Mouse (Mus musculus) ES-E14 (cell line): ENCODE results near the gene Mtap. TPM values are rescaled to one million over a fixed set of nuclear protein-coding genes. Genes with fewer than 3 reads are reported as not detected.
A peak's percentile ranks its signal among the peaks of the same experiment; 100 is the strongest.

ENCODE experiments used
- DNase-seq: peaks from one replicate; pipeline ENCODE4 v3.0.0-alpha.2; 2013; ENCODE audit warnings: low read depth, low spot score
- H3K27ac ChIP-seq: 2 replicates; pipeline ENCODE4 v1.5.1; 2012; ENCODE audit warnings: low read depth, mild to moderate bottlenecking, low read length, moderate library complexity, mixed read lengths; ENCODE audit not compliant: poor library complexity, insufficient read depth, severe bottlenecking
- H3K36me3 ChIP-seq: 2 replicates; pipeline ENCODE4 v1.6.1; 2012; ENCODE audit warnings: mild to moderate bottlenecking, low read length, moderate library complexity, mixed read lengths; ENCODE audit not compliant: control insufficient read depth, poor library complexity, insufficient read depth, severe bottlenecking
- H3K4me1 ChIP-seq, 2 experiments: fragments of 150-350 bp in 1 of 2; sonication (generic) in 1 of 2; 2 replicates each; pipeline ENCODE4 v1.6.1; 2012; ENCODE audit warnings: low read length in 2 of 2, mild to moderate bottlenecking in 1 of 2, mixed read lengths in 1 of 2; ENCODE audit not compliant: control insufficient read depth in 2 of 2, insufficient read depth in 2 of 2, poor library complexity in 1 of 2
- H3K4me3 ChIP-seq, 2 experiments: fragments of 150-350 bp in 1 of 2; sonication (generic) in 1 of 2; 2 replicates each; pipeline ENCODE4 v1.5.1; 2012; ENCODE audit warnings: low read length in 2 of 2, low read depth in 1 of 2, mild to moderate bottlenecking in 1 of 2, mixed read lengths in 1 of 2; ENCODE audit not compliant: insufficient read depth in 1 of 2, poor library complexity in 1 of 2, severe bottlenecking in 1 of 2
- H3K9ac ChIP-seq: 2 replicates; pipeline ENCODE4 v1.6.1; 2012; ENCODE audit warnings: low read depth, mild to moderate bottlenecking, low read length, mixed read lengths; ENCODE audit not compliant: poor library complexity, insufficient read depth, severe bottlenecking
- H3K9me3 ChIP-seq: fragments of 150-350 bp; sonication (generic); 2 replicates; pipeline ENCODE4 v1.6.1; 2012; ENCODE audit warnings: low read depth, mild to moderate bottlenecking, low read length; ENCODE audit not compliant: control insufficient read depth, insufficient read depth
- CHD2 ChIP-seq: IDR thresholded peaks from 2 replicates; pipeline ENCODE4 v1.6.1; 2014; ENCODE audit warnings: mild to moderate bottlenecking, low read depth, low read length, inconsistent platforms
- HCFC1 ChIP-seq: IDR thresholded peaks from 2 replicates; pipeline ENCODE4 v1.6.1; 2012; ENCODE audit warnings: low read length, inconsistent platforms, borderline replicate concordance; ENCODE audit not compliant: insufficient read depth
- MAFK ChIP-seq: IDR thresholded peaks from 2 replicates; pipeline ENCODE4 v1.6.1; 2014; ENCODE audit warnings: mild to moderate bottlenecking, low read depth, low read length, inconsistent platforms; ENCODE audit not compliant: insufficient read depth
- ZC3H11A ChIP-seq: IDR thresholded peaks from 2 replicates; pipeline ENCODE4 v1.6.1; 2012; ENCODE audit warnings: low read depth, mild to moderate bottlenecking, inconsistent platforms, low read length, borderline replicate concordance
- ZNF384 ChIP-seq: IDR thresholded peaks from 2 replicates; pipeline ENCODE4 v1.6.1; 2012; ENCODE audit warnings: low read depth, low read length, inconsistent platforms
- in situ Hi-C, 2 experiments: fragments of 600-800 bp; cut with MboI; formaldehyde crosslinking; loops; one replicate each; pipeline ENCODE4 v1.15.1; 2025; ENCODE audit warnings: low sequenced_read_pairs in 2 of 2, inconsistent platforms in 1 of 2; ENCODE audit not compliant: unreplicated experiment in 2 of 2
- total RNA-seq: library from RNA; depleted of rRNA; stranded (reverse); fragments of 300-350 nt; gene quantifications from 2 replicates; pipeline ENCODE4 v1.2.3, GENCODE M21; 2012

Mtap gene
- total RNA-seq, 1 experiment, result 59.3 TPM

DNA sequence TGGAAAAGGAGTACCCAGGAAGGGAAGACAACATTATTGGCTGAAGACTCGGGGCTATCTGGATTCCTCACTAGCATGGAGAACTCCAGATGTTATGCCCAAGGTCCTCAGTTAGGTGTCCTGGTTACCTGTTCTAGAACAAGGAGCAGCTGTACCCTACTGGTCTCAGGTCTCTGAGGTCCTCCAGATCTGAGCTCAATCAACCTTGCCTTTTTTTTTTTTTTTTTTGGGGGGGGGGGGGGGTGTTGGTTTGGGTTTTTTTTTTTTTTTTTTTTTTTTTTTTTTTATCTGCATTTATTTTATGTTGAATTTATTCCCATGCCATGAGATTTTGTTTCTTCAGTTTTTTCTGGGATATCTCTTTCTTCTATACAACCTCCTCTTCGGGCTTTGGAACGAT, 24.5 kb downstream of the Mtap start:
- in situ Hi-C loops, result no loop called here
- TF ChIP-seq ZNF384 (peak; percentile 79), CHD2 (no peak)
- Histone ChIP-seq H3K9me3 (no peaks in the 10 kb centered on the region), H3K9ac (no peak overlapping the region), H3K27ac (no peak overlapping the region), H3K4me3 (no peak overlapping the region), H3K36me3 (peaks cover 40% of the 10 kb centered on the region), H3K4me1 (no peaks in the 10 kb centered on the region)
- no peak for DNase-seq

DNA sequence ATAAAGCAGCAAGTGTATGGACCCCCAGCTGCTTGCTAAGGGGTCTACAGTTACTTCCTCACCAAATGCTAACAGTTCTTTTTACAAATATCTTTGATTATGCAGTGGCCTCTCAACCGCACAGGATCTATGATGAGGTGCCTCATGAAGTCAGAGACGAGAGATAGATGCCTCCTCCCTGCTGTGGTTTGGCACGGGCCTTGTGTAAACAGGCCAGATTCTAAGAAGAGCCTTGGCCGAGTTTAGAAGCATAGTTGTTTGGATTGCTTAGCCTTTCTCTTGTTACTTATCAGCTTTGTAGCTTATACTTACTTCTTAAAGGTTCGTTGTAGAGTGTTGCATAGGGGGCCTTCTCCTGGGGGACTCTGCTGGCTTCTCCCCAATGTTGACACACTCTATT, 25.6 kb downstream of the Mtap start:
- no peak overlapping the region for H3K9ac ChIP-seq
- TF ChIP-seq CHD2 (no peak), ZC3H11A (no peak), ZNF384 (no peak), MAFK (no peak)
- H3K36me3 ChIP-seq, result peaks cover 32% of the 10 kb centered on the region
- H3K4me3 ChIP-seq, result no peak overlapping the region
- in situ Hi-C loops, result no loop called here
- no peaks in the 10 kb centered on the region for H3K9me3 ChIP-seq
- no peak overlapping the region for H3K27ac ChIP-seq
- H3K4me1 ChIP-seq, result no peaks in the 10 kb centered on the region
- DNase-seq, result no peak

DNA sequence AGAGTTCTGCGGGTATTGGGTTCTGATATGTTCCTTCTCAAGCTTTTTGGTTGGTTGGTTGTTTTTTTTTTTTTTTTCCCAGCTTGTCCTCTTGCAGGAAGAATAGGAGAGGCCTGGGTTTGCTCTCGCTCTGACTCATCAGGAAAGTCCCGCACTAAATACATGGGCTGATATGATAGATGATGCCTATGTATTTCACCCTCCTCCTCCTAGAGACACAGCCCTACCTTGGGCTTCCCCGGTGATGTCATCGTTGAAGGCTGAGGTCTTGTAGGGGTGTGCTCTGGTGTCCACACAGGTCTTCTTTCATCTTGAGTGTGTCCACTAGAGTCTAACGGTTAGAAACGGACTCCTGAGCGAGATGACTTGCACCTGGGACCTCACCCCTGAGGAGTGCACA, 26.7 kb downstream of the Mtap start:
- no peaks in the 10 kb centered on the region for H3K9me3 ChIP-seq
- no peak overlapping the region for H3K4me3 ChIP-seq
- no peak overlapping the region for H3K27ac ChIP-seq
- no peaks in the 10 kb centered on the region for H3K4me1 ChIP-seq
- in situ Hi-C loops, result no loop called here
- DNase-seq, result no peak
- TF ChIP-seq MAFK, result no peak
- TF ChIP-seq HCFC1, result no peak
- H3K36me3 ChIP-seq, result peaks cover 27% of the 10 kb centered on the region
- no peak overlapping the region for H3K9ac ChIP-seq

DNA sequence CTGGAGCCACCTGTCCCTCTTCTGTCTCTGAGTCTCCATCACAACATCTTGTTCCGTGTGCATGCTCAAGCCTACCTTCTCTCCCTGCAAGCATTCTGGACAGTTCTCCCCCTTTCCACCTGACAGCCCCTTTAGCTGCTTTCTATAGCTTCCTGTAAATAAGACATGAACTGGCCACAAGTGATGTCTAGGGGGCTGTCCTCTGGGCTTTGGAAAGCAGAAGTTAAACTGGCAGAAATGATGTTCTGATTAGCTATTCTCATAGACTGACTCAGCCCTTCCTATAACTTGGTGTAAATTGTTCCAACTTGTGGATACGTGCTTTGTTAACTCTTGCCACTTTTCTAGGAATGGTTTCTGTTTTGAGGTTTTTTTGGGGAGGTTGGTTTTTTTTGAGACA, 27.8 kb downstream of the Mtap start:
- in situ Hi-C loops, result no loop called here

DNA sequence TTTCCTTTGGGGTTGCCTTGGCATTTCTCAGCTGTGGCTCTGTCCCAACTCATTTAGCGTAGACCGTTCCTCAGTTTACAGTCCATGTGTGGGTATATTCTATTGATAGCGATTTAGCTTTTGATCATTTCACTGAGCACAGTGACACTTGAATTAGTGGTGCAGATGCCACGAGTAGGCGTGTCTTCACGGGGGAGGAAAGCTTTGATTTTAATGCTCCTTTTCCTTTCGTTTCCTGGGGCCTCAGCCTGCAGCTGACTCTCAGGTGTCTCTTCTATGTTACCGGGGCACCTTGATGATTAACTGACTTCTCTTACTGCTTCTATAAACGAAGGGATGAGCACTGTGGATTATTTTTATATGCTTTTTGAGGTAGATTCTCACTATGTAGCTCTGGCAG, 32.0 kb downstream of the Mtap start:
- H3K4me1 ChIP-seq, result no peaks in the 10 kb centered on the region
- in situ Hi-C loops, result no loop called here
- H3K4me3 ChIP-seq, result no peak overlapping the region
- TF ChIP-seq CHD2, result no peak
- no peak for TF ChIP-seq MAFK
- no peak overlapping the region for H3K27ac ChIP-seq
- DNase-seq, result no peak
- no peaks in the 10 kb centered on the region for H3K9me3 ChIP-seq
- peaks cover 28% of the 10 kb centered on the region for H3K36me3 ChIP-seq
- no peak overlapping the region for H3K9ac ChIP-seq

More for the DNA sequence above, 27.8 kb downstream of the Mtap start:
- H3K9ac ChIP-seq, result no peak overlapping the region
- peaks cover 23% of the 10 kb centered on the region for H3K36me3 ChIP-seq
- H3K4me3 ChIP-seq, result no peak overlapping the region
- no peak overlapping the region for H3K27ac ChIP-seq
- TF ChIP-seq ZNF384 (no peak), MAFK (no peak), CHD2 (no peak), HCFC1 (no peak), ZC3H11A (no peak)
- DNase-seq, result no peak
- H3K4me1 ChIP-seq, result no peaks in the 10 kb centered on the region
- H3K9me3 ChIP-seq, result no peaks in the 10 kb centered on the region
